Mouse (Mus musculus) testis, postnatal 14 days (tissue): ENCODE results near the gene Hook2.
A peak's percentile ranks its signal among the peaks of the same experiment; 100 is the strongest.

ENCODE experiments used
- DNase-seq: peaks from one replicate; pipeline ENCODE4 v3.0.0; 2021; ENCODE audit warnings: low spot score

Hook2 gene

GRCm38 (mm10) chr8:84973079-84973478 lies 17.3 kb upstream of the Hook2 start:
- no peak for DNase-seq

GRCm38 (mm10) chr8:84973803-84974542 lies 16.4 kb upstream of the Hook2 start:
- no peak for DNase-seq

GRCm38 (mm10) chr8:84974543-84975142 lies 15.8 kb upstream of the Hook2 start:
- no peak for DNase-seq

GRCm38 (mm10) chr8:84975434-84975833 lies 15.0 kb upstream of the Hook2 start:
- no peak for DNase-seq

GRCm38 (mm10) chr8:84976031-84976762 lies 14.2 kb upstream of the Hook2 start:
- peak; percentile 93 for DNase-seq

- DNase-seq: no peak
These were observed 13.5 kb upstream of the Hook2 start for GRCm38 (mm10) chr8:84976763-84977434.

GRCm38 (mm10) chr8:84977435-84978247 lies 12.8 kb upstream of the Hook2 start:
- peak; percentile 64 for DNase-seq

- peak; percentile 83 for DNase-seq
These were observed 12.0 kb upstream of the Hook2 start, which contains the start of gene Junb for GRCm38 (mm10) chr8:84978248-84978940. TSS of gene Junb (minus strand) at chr8:84978718.

GRCm38 (mm10) chr8:84979599-84980421 lies 10.6 kb upstream of the Hook2 start:
- peak; percentile 86 for DNase-seq

- peak; percentile 57 for DNase-seq
These were observed 9.6 kb upstream of the Hook2 start for GRCm38 (mm10) chr8:84980622-84981358.

- DNase-seq: no peak
These were observed 8.5 kb upstream of the Hook2 start for GRCm38 (mm10) chr8:84981644-84982498.

- no peak for DNase-seq
These were observed 7.8 kb upstream of the Hook2 start for GRCm38 (mm10) chr8:84982499-84983011.

GRCm38 (mm10) chr8:84984294-84985048 lies 5.9 kb upstream of the Hook2 start:
- no peak for DNase-seq

GRCm38 (mm10) chr8:84985049-84985683 lies 5.2 kb upstream of the Hook2 start:
- no peak for DNase-seq

- peak; percentile 86 for DNase-seq
These were observed 4.6 kb upstream of the Hook2 start for GRCm38 (mm10) chr8:84985684-84986378.

GRCm38 (mm10) chr8:84986379-84986945 lies 3.9 kb upstream of the Hook2 start:
- no peak for DNase-seq
